Mouse (Mus musculus) adrenal gland, adult 8-10 months (tissue): ENCODE data around the gene Fam78a. TPM values are rescaled to one million over a fixed set of nuclear protein-coding genes. Genes with fewer than 3 reads are reported as not detected.

Experiments used
- DNase-seq: peaks from one replicate; pipeline ENCODE4 v3.0.0; 2022
- total RNA-seq, 4 experiments: library from RNA; stranded (reverse); gene quantifications; 2 replicates each; pipeline ENCODE4 v1.2.4; 2022

The Fam78a gene
- total RNA-seq, 4 experiments from 2014 or later = 0.59 to 3.9 (median 2.6) TPM

DNA sequence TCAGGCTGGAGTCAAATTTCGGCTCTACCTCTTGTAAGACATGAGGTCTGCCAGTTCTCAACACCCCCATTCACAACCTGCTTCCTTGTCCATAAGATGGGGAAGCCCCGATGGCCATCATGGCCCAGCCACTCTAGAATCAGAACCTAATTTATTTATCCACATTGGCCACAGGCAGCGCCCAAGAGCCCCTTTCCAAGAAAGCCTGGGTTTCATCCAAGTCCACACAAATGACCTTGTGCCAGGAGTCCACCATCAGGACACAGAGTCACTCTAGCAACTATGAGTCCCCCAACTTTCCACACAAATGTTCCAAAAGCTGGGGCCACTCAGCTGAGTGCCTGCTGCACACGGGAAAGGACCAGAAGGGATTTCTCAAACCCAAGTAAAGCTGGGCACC lies 18.7 kb downstream of the Fam78a start:
- DNase-seq = no peak

DNA sequence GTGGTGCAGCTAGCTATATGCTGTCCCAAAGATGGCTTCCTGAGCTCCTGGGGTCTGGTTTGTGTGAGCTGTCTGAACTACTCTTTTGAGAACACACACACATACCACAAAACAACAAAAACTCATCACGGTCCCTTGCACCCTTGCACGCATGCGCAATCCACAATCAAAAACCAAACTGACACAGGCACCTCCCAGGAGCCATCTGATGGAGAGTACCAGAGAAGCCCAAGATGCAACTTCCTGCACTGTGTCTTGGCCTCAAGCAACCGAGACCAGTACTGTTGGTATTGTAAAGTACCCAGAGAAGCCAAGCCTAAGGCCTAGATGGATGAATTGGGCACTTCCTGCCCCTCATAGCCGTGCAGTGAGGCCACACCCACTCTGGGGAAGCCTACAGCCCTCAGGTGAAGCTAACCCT lies 19.3 kb downstream of the Fam78a start:
- no peak for DNase-seq

DNA sequence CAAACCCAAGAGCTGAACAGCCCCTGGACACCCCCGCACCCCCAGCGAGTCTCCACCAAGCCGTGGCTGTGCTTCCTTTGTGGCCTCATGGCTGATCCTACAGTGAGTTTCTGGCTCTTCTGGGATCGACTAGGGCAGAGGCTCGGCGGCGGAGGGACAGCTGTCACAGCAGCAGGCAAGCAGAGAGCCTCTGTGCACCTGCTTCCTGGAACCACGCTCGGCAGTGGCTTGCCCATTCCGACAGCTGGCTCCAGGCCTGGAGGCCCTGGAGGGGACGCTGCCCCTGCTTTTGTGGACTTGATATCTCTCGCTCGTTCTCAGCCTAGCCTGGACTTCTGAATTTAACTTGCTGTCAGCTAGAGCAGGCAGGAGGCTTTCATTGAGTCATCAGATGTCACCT lies 19.7 kb downstream of the Fam78a start:
- no peak for DNase-seq

GRCm38 (mm10) chr2:32063451-32064151 lies 21.1 kb downstream of the Fam78a start:
- no peak for DNase-seq

DNA sequence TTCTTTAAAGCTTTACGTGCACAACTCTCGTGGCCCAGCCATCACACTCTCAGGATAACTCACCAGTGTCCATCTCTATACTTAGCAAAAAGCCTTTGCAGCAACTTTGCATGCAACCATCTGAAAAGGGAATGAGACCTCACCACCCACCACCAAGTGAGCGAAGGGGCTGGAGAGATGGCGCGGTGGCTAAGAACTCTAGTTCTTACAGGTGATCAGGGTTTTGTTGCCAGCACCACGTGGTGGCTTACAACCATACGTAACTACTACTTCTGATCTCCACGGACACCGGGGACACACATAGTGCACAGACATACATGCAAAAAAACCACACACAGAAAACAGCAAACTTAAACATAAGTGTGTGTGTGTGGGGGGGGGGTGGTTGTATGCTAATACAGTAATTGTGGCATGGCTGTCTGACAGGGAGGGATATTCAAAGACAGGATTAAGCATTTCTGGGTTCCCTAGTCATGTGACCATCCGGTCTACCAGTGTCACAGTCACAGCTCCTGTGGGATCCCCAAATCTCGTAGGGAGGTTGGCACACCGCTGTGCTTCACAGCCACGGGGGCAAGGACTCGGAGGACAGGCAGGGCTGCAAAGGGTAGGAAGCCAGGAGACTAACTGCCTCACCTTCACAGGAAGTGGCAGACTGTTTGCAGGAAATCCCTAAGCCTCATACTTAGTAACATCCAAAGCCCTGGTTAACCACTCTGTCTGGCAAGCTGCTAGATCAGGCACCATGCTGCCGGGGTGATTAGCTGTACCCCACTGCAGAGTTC lies 21.8 kb downstream of the Fam78a start:
- no peak for DNase-seq

DNA sequence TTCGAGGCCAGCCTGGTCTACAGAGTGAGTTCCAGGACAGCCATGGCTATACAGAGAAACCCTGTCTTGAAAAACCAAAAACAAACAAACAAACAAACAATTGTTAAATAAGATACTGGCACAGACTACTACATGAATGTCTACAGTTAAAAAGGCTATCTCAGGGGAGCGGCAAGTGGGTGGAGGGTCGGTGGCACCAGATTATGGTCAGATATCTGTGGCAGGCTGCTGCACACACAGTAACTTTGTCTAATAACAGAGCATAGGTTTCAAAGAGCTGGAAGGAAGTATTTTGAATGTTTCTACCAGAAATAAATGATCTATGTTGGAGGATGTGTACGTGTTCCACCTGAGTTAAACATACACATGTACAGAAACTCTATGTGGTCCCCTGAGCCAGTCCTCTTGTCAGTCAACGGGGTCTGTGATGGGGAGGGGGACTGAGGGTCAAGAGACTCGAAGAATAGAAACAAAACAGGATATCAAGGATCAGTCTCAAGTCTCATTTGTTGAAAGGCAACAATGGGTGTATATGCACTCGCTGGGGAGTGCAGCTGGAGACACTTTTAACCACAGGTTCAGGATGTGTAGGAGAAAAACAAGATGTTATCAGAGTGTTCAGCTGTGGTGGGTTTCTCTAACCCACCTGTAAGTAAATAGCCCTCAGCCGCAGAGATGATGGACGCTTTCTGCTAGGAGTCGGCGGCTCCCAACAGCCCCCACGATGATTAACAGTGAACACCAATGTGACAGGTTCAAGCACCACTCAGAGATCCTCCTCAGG lies 22.7 kb downstream of the Fam78a start:
- no peak for DNase-seq

DNA sequence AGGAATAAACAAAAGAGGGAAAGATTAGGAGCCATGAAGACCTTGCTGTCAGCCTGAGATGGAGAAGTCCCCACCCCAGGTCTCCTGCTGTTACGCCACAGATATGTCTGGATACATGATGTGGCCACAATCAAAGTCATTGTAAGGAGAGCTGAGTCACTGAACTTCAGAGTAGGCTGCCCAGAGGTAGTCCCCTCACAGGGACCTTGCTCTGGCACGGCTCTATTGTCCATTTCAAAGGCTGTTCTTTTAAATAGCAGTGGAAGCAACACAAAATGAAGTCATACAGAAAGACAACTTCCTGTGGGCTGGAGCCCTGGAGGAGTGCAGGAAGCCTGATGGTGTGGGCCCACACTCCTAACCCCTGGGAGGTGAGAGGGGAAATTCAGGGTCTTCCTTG lies 23.5 kb downstream of the Fam78a start:
- DNase-seq = no peak

DNA sequence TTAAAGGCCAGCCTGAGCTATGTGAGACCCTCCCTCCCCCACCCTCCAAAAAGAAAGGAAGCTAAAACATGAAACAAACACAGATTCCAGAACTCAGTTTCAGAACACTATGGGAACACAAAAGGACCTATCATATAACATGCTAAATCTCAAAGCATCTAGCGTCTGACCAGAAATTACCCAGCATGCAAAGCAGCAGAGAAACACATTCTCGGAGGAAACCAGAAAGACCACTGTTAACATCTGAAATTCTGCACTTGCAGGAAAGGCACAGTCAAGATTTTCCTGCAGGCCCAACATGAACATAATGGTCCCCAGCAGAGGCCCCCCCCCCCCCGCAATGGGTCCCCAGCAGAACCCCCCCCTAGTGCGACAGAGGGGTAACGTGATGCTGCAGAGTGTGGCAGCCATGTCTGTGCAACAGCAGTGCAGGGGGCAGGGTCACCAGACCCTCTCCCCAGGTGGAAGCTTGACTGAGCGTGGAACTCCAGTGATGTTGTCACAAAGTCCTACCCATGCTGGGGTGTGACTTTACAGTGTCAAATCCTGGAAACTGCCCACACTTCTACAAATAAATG lies 24.3 kb downstream of the Fam78a start:
- DNase-seq = no peak

- no peak for DNase-seq
These were observed 25.0 kb downstream of the Fam78a start for GRCm38 (mm10) chr2:32059613-32060012.

DNA sequence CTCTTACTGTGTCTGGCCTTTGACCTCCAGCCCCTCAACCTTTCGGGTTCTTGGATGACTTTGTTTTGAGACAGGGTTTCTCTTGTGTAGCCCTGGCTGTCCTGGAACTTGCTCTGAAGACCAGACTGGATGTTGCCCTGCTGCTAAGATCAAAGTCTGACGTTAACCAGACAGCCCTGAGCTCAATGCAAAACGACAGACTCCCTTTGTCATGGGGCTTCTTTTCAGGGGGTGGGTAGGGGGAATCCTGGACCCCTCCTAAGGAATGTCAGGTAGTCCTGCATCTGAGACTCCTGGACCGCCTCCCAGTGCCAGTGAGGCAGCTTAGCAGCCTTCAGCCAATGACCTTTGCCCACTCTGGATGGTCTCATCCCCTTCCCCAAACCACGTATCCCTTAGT lies 25.9 kb downstream of the Fam78a start:
- DNase-seq = no peak

- DNase-seq = no peak
These were observed 26.4 kb downstream of the Fam78a start for GRCm38 (mm10) chr2:32058241-32058640.

DNA sequence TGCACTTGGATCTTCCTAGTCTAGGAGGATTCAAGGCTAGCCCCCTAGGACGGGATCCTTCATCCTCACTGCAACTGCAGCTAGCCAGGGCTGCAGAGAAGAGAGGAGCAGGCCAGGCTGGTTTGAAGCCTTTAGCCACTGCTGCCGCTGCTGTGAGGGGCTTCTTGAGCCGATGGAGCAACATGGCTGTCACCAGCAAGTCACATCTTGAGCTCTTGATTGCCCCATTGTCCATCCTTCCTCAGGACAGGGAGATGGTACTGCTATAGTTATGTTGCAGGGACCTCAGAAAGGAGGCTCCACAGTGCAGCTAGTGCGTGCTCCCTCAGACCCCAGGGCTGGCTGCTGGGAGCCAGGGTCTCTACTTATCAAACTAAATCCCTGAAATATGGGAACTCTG lies 26.9 kb downstream of the Fam78a start:
- DNase-seq = no peak

GRCm38 (mm10) chr2:32057360-32057759 lies 27.3 kb downstream of the Fam78a start:
- DNase-seq = no peak

DNA sequence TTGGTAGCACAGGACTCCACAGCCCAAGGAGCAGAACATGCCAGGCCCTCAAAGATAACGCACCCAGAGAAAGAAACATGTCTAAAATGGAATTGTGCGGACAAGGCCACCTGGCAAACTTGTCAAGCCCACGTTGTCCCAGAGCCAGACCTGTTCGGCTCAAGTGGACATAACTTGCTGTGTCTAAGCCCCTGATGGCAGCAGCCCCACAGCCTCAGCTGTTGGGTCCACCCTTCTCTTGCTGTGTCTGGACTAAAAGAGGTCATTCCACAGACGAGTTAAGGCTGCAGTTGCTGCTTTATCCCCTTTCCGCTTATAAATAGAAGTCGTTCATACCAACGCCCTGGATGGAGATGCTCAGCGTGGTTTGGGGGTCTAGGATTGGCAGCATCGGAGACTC lies 28.1 kb downstream of the Fam78a start:
- DNase-seq = no peak

- DNase-seq = no peak
These were observed 29.2 kb downstream of the Fam78a start for GRCm38 (mm10) chr2:32055357-32055965.

GRCm38 (mm10) chr2:32052418-32052817 lies 32.2 kb downstream of the Fam78a start:
- DNase-seq = no peak

DNA sequence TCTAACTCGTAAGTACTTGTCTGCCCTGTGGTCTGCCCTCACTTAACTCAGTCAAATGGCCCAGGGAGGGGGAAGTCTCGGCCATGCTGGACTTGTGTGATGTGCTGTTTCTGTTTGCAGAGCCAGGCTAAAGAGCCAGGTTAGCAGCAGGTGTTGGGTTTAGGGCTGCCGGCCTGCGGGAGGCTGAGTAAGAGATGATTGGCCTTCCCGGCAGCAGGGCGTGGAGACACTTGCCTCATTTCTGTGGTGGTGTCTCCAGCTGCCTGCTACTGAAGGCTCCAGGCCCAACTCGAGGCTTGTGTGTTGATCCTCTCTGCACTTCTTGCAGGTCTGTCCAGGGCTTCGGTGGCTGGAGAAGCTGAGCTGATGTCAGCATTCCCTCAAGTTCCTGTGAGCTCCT lies 32.9 kb downstream of the Fam78a start:
- DNase-seq = no peak

DNA sequence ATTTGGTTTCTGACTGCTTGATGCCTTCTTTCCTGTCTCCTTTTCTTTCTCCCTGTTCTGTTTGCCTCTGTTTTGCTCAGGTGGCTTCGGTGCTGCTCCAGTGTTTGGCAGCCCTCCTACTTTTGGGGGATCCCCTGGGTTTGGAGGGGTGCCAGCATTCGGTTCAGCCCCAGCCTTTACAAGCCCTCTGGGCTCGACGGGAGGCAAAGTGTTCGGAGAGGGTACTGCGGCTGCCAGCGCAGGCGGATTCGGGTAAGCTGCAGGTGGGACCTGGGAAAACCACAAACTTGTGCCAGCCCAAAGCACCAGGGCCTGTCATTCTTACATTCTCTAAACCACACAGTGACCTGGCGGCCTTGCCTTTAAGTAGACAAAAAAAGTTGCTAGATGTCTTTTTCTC lies 37.3 kb downstream of the Fam78a start:
- no peak for DNase-seq

DNA sequence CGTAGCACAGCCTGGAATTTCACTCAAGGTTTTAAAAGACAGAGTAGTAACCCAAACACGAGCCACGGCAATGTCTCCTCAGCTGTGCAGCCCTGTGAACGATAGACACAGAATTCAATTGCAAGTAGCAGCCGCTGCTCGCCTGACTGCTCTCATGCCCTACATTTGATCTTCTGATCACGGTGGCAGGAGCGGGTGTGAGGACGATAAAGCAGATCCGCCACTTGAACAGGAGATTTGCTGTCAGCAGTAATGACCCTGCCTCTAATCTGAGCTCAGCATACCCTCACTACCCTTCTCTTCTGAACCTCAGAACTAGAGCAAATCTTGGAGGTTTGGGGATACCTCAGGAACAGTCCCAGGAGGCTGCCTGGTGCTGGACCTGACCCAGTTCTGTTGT lies 38.6 kb downstream of the Fam78a start:
- DNase-seq = no peak

GRCm38 (mm10) chr2:32045375-32045774 lies 39.3 kb downstream of the Fam78a start:
- DNase-seq = no peak

DNA sequence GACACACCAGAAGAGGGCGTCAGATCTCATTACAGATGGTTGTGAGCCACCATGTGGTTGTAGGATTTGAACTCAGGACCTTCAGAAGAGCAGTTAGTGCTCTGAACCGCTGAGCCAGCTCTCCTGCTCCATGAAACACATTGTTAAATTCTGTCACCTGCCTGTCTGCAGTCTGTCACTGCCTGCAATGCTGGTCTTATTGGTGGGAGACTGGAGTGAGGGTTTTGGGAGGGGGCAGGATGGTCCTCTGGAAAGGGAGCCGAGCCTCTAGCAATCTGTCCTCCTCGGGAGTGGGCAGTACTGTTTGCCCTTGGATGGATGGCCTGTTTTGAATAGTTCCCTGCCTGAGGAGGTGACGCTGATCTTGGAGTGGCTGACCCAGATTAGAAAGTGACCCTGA lies 40.8 kb downstream of the Fam78a start:
- no peak for DNase-seq

GRCm38 (mm10) chr2:32041087-32041486 lies 43.6 kb downstream of the Fam78a start:
- no peak for DNase-seq

DNA sequence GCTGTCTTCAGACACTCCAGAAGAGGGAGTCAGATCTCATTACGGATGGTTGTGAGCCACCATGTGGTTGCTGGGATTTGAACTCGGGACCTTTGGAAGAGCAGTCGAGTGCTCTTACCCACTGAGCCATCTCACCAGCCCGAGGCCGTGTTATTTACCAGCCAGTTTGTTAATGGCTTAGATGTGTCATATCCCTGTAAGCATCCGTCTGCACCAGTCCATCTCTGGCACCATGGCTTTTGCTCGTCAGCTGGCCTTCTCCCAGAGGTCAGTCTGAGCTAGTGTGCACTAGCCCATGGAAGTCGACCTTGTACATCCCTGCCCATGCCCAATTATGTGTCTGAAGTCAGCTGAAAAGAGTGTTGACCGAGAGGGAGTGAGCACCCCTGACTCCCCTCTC lies 44.0 kb downstream of the Fam78a start:
- DNase-seq = peak; percentile 36
